Mouse (Mus musculus) E14TG2a.4 (cell line): ENCODE results near the gene Kmt2c.

ENCODE experiments used
- CTCF ChIP-seq: conservative IDR thresholded peaks from 2 replicates; pipeline ENCODE4 v1.5.1; 2014; ENCODE audit warnings: low read length
- NANOG ChIP-seq: IDR thresholded peaks from 2 replicates; pipeline ENCODE4 v1.6.1; 2014; ENCODE audit warnings: borderline replicate concordance, low read length, mixed read lengths
- POU5F1 ChIP-seq: IDR thresholded peaks from 2 replicates; pipeline ENCODE4 v1.6.1; 2014; ENCODE audit warnings: low read length, borderline replicate concordance

GRCm38 (mm10) chr5:25247036-25247435 is 251.5 kb downstream of the Kmt2c start:
- TF ChIP-seq CTCF, result no peak
- TF ChIP-seq POU5F1, result no peak
- TF ChIP-seq NANOG, result no peak
